Mouse (Mus musculus): ENCODE results near the gene Lyzl4. TPM values are rescaled to one million over a fixed set of nuclear protein-coding genes. Genes with fewer than 3 reads are reported as not detected.

Lyzl4 gene
- polyA plus RNA-seq (2014; fragmentation: Nextera tagmentation; extraction: Ambion mirVana): not detected in 2 replicates

- under 1% methylated on average over 26 of the region's 26 CpGs for WGBS
- 0 out of 2 replicates have a peak, but pooled peaks have one; percentile 34 for ATAC-seq (ENCODE audit: insufficient number of reproducible peaks, insufficient read depth, low FRiP score, low read depth)
Measured at GRCm38 (mm10) chr9:121642001-121642400, at the start of gene Lyzl4. Gene Lyzl4 (minus strand): TSS chr9:121642096.

GRCm38 (mm10) chr9:121690734-121691133, 48.8 kb upstream of the Lyzl4 start:
- H3K9me3 ChIP-seq (ENCODE audit: control insufficient read depth, low read length): no peaks in the 10 kb centered on the region
- no peak overlapping the region for H3K4me3 ChIP-seq (ENCODE audit: control insufficient read depth in 1 of 2, insufficient read depth in 1 of 2, low read depth in 1 of 2, low read length in 2 of 2)
- H3K4me1 ChIP-seq (ENCODE audit: control insufficient read depth in 2 of 2, insufficient read depth in 2 of 2, low read length in 2 of 2): no peaks in the 10 kb centered on the region
- peaks cover 21% of the 10 kb centered on the region for H3K36me3 ChIP-seq (ENCODE audit: control insufficient read depth, insufficient read depth, low read length)
- no peaks in the 10 kb centered on the region for H3K27me3 ChIP-seq (ENCODE audit: control insufficient read depth, insufficient read depth, low read length)
- H3K4me2 ChIP-seq (ENCODE audit: low read length): no peak overlapping the region
- ATAC-seq (ENCODE audit: insufficient number of reproducible peaks, insufficient read depth, low FRiP score, low read depth): no peak
- 87% methylated on average over 7 of the region's 7 CpGs for WGBS
- no peak overlapping the region for H3K27ac ChIP-seq (replicated peaks in 1 of 2; ENCODE audit: control insufficient read depth in 1 of 2, insufficient read depth in 1 of 2, low read depth in 2 of 2, low read length in 2 of 2)
- H3K9ac ChIP-seq (ENCODE audit: low read length): no peak overlapping the region

More at GRCm38 (mm10) chr9:121642001-121642400, at the start of gene Lyzl4:
- Histone ChIP-seq H3K36me3 (ENCODE audit: control insufficient read depth, insufficient read depth, low read length) (no peaks in the 10 kb centered on the region), H3K4me3 (ENCODE audit: control insufficient read depth in 1 of 2, insufficient read depth in 1 of 2, low read depth in 1 of 2, low read length in 2 of 2) (peak within 1 kb of the TSS; percentile 39 to 46), H3K9ac (ENCODE audit: low read length) (peak within 1 kb of the TSS; percentile 49; the same call in 1 of the 2 replicates), H3K9me3 (ENCODE audit: control insufficient read depth, low read length) (no peaks in the 10 kb centered on the region), H3K4me1 (ENCODE audit: control insufficient read depth in 2 of 2, insufficient read depth in 2 of 2, low read length in 2 of 2) (peaks cover 0 to 10% of the 10 kb centered on the region in 2 experiments; a peak in 1 of 4 replicates), H3K27ac (replicated peaks in 1 of 2; ENCODE audit: control insufficient read depth in 1 of 2, insufficient read depth in 1 of 2, low read depth in 2 of 2, low read length in 2 of 2) (no peak within 1 kb of the TSS), H3K27me3 (ENCODE audit: control insufficient read depth, insufficient read depth, low read length) (peaks cover 58% of the 10 kb centered on the region), H3K4me2 (ENCODE audit: low read length) (peak within 1 kb of the TSS; percentile 90)

GRCm38 (mm10) chr9:121690200-121690651, 48.3 kb upstream of the Lyzl4 start:
- Histone ChIP-seq H3K9ac (ENCODE audit: low read length) (no peak overlapping the region), H3K9me3 (ENCODE audit: control insufficient read depth, low read length) (no peaks in the 10 kb centered on the region), H3K27ac (replicated peaks in 1 of 2; ENCODE audit: control insufficient read depth in 1 of 2, insufficient read depth in 1 of 2, low read depth in 2 of 2, low read length in 2 of 2) (no peak overlapping the region), H3K4me3 (ENCODE audit: control insufficient read depth in 1 of 2, insufficient read depth in 1 of 2, low read depth in 1 of 2, low read length in 2 of 2) (no peak overlapping the region), H3K4me2 (ENCODE audit: low read length) (no peak overlapping the region), H3K27me3 (ENCODE audit: control insufficient read depth, insufficient read depth, low read length) (no peaks in the 10 kb centered on the region), H3K4me1 (ENCODE audit: control insufficient read depth in 2 of 2, insufficient read depth in 2 of 2, low read length in 2 of 2) (no peaks in the 10 kb centered on the region), H3K36me3 (ENCODE audit: control insufficient read depth, insufficient read depth, low read length) (peaks cover 24% of the 10 kb centered on the region)
- ATAC-seq (ENCODE audit: insufficient number of reproducible peaks, insufficient read depth, low FRiP score, low read depth): no peak
- 80% methylated on average over 15 of the region's 15 CpGs for WGBS

DNA sequence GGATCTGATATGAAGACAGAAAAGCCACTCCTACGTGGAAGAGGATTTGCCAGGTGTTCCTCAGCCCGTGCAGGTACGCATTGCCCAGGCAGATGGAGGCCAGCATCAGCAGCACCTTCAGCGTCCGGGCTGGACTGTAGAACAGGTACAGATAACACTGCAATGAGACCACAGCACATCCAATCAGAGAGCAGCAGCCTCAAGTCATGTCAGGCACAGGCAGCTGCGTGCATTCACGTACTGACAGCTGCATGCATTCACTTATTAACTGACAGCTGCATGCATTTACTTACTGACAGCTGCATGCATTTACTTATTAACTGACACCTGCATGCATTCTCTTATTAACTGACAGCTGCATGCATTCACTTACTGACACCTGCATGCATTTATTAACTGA, 42.8 kb upstream of the Lyzl4 start:
- H3K36me3 ChIP-seq (ENCODE audit: control insufficient read depth, insufficient read depth, low read length): peaks cover 40% of the 10 kb centered on the region
- no peak overlapping the region for H3K27ac ChIP-seq (replicated peaks in 1 of 2; ENCODE audit: control insufficient read depth in 1 of 2, insufficient read depth in 1 of 2, low read depth in 2 of 2, low read length in 2 of 2)
- H3K4me1 ChIP-seq (ENCODE audit: control insufficient read depth in 2 of 2, insufficient read depth in 2 of 2, low read length in 2 of 2): no peaks in the 10 kb centered on the region
- H3K9ac ChIP-seq (ENCODE audit: low read length): no peak overlapping the region
- no peak for ATAC-seq (ENCODE audit: insufficient number of reproducible peaks, insufficient read depth, low FRiP score, low read depth)
- no peak overlapping the region for H3K4me2 ChIP-seq (ENCODE audit: low read length)
- WGBS: 73% methylated on average over 7 of the region's 7 CpGs
- no peak overlapping the region for H3K4me3 ChIP-seq (ENCODE audit: control insufficient read depth in 1 of 2, insufficient read depth in 1 of 2, low read depth in 1 of 2, low read length in 2 of 2)
- H3K9me3 ChIP-seq (ENCODE audit: control insufficient read depth, low read length): no peaks in the 10 kb centered on the region
- no peaks in the 10 kb centered on the region for H3K27me3 ChIP-seq (ENCODE audit: control insufficient read depth, insufficient read depth, low read length)

- no peak overlapping the region for H3K27ac ChIP-seq (replicated peaks in 1 of 2; ENCODE audit: control insufficient read depth in 1 of 2, insufficient read depth in 1 of 2, low read depth in 2 of 2, low read length in 2 of 2)
- peaks cover 0 to 2% of the 10 kb centered on the region in 2 experiments; a peak in 1 of 4 replicates for H3K4me1 ChIP-seq (ENCODE audit: control insufficient read depth in 2 of 2, insufficient read depth in 2 of 2, low read length in 2 of 2)
- no peak overlapping the region for H3K9ac ChIP-seq (ENCODE audit: low read length)
- no peak overlapping the region for H3K4me2 ChIP-seq (ENCODE audit: low read length)
- no peaks in the 10 kb centered on the region for H3K9me3 ChIP-seq (ENCODE audit: control insufficient read depth, low read length)
- H3K4me3 ChIP-seq (ENCODE audit: control insufficient read depth in 1 of 2, insufficient read depth in 1 of 2, low read depth in 1 of 2, low read length in 2 of 2): no peak overlapping the region
- H3K27me3 ChIP-seq (ENCODE audit: control insufficient read depth, insufficient read depth, low read length): no peaks in the 10 kb centered on the region
- H3K36me3 ChIP-seq (ENCODE audit: control insufficient read depth, insufficient read depth, low read length): peaks cover 29% of the 10 kb centered on the region
- ATAC-seq (ENCODE audit: insufficient number of reproducible peaks, insufficient read depth, low FRiP score, low read depth): no peak
- WGBS: 70% methylated on average over 18 of the region's 18 CpGs
Measured at GRCm38 (mm10) chr9:121682037-121682680, 40.3 kb upstream of the Lyzl4 start.

DNA sequence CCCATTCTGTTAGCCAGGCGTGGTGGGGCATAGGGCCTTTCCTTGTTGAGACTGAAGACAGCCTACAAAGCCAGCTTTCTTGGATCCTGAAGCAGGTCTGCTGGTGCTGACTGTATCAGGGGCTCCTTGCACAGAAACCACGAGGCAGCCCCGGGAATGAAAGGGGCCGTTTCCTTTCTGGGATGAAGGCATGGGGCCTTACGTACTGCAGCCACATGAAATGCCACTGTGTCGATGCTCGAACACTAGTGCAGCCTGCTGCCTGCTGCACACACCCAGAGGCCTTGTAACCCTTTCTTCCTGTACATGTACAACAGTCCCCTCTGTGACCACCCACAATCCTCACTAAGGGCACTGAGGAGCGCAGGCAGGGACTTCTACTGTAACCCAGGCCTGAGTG, 39.3 kb upstream of the Lyzl4 start:
- H3K36me3 ChIP-seq (ENCODE audit: control insufficient read depth, insufficient read depth, low read length): peaks cover 29% of the 10 kb centered on the region
- no peak overlapping the region for H3K4me2 ChIP-seq (ENCODE audit: low read length)
- no peak for ATAC-seq (ENCODE audit: insufficient number of reproducible peaks, insufficient read depth, low FRiP score, low read depth)
- no peak overlapping the region for H3K4me3 ChIP-seq (ENCODE audit: control insufficient read depth in 1 of 2, insufficient read depth in 1 of 2, low read depth in 1 of 2, low read length in 2 of 2)
- peaks cover 0 to 2% of the 10 kb centered on the region in 2 experiments; a peak in 1 of 4 replicates for H3K4me1 ChIP-seq (ENCODE audit: control insufficient read depth in 2 of 2, insufficient read depth in 2 of 2, low read length in 2 of 2)
- no peak overlapping the region for H3K27ac ChIP-seq (replicated peaks in 1 of 2; ENCODE audit: control insufficient read depth in 1 of 2, insufficient read depth in 1 of 2, low read depth in 2 of 2, low read length in 2 of 2)
- no peaks in the 10 kb centered on the region for H3K9me3 ChIP-seq (ENCODE audit: control insufficient read depth, low read length)
- no peaks in the 10 kb centered on the region for H3K27me3 ChIP-seq (ENCODE audit: control insufficient read depth, insufficient read depth, low read length)
- 60% methylated on average over 8 of the region's 8 CpGs for WGBS
- H3K9ac ChIP-seq (ENCODE audit: low read length): no peak overlapping the region

DNA sequence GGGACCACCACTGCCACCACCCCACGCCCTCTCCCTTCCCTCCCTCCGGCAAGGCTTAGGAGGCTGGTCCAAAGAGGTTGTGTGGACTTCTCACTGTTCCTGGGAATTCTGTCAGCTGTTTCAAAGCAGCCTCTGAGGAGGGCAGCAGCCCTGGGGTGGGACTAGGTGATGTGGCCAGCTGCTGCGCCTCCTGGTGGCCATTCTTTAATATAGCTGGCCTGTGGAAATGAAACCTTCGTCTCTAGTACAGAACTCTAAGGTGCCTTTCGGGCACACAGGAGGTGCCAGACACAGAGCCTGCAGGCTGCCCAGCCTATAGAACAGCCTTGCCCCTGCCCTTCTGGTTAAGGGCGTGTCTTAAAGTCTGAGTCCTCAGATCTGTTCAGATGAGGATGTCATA, 37.7 kb upstream of the Lyzl4 start:
- H3K4me1 ChIP-seq (ENCODE audit: control insufficient read depth in 2 of 2, insufficient read depth in 2 of 2, low read length in 2 of 2): peaks cover 0 to 2% of the 10 kb centered on the region in 2 experiments; a peak in 1 of 4 replicates
- H3K9ac ChIP-seq (ENCODE audit: low read length): no peak overlapping the region
- H3K9me3 ChIP-seq (ENCODE audit: control insufficient read depth, low read length): no peaks in the 10 kb centered on the region
- peak; percentile 62 for ATAC-seq (ENCODE audit: insufficient number of reproducible peaks, insufficient read depth, low FRiP score, low read depth)
- no peak overlapping the region for H3K4me2 ChIP-seq (ENCODE audit: low read length)
- 18% methylated on average over 6 of the region's 6 CpGs for WGBS
- H3K4me3 ChIP-seq (ENCODE audit: control insufficient read depth in 1 of 2, insufficient read depth in 1 of 2, low read depth in 1 of 2, low read length in 2 of 2): no peak overlapping the region
- no peak overlapping the region for H3K27ac ChIP-seq (replicated peaks in 1 of 2; ENCODE audit: control insufficient read depth in 1 of 2, insufficient read depth in 1 of 2, low read depth in 2 of 2, low read length in 2 of 2)
- peaks cover 19% of the 10 kb centered on the region for H3K36me3 ChIP-seq (ENCODE audit: control insufficient read depth, insufficient read depth, low read length)
- no peaks in the 10 kb centered on the region for H3K27me3 ChIP-seq (ENCODE audit: control insufficient read depth, insufficient read depth, low read length)

All from heart, embryonic 14.5 days (tissue).